Mouse (Mus musculus): ENCODE results near the gene Hs6st1.

GRCm38 (mm10) chr1:36073566-36073965, 5.4 kb downstream of the Hs6st1 start:
- TF ChIP-seq FLI1 (IDR thresholded peaks at IDR 0.05; ENCODE audit: low read length) (no peak), GATA1 (IDR thresholded peaks at IDR 0.05; ENCODE audit: borderline replicate concordance, low read length) (no peak)

Data from megakaryocyte, embryonic 14.5 days (primary cell).